Mouse (Mus musculus): Measurements from ENCODE around the gene Kcnj9. TPM values are rescaled to one million over a fixed set of nuclear protein-coding genes. Genes with fewer than 3 reads are reported as not detected.
A peak's percentile ranks its signal among the peaks of the same experiment; 100 is the strongest.

The Kcnj9 gene
- polyA plus RNA-seq, 1 experiment from 2014 or later, result not detected

GRCm38 (mm10) chr1:172342729-172343128, 13.6 kb upstream of the Kcnj9 start:
- Histone ChIP-seq H3K36me3 (ENCODE audit: control insufficient read depth, insufficient read depth, low read length) (no peaks in the 10 kb centered on the region), H3K9ac (replicated peaks; ENCODE audit: low read depth, low read length) (no peak overlapping the region), H3K27ac (ENCODE audit: low read length) (no peak overlapping the region), H3K4me2 (replicated peaks; ENCODE audit: low read depth, low read length) (no peak overlapping the region), H3K27me3 (ENCODE audit: control insufficient read depth, insufficient read depth, low read length) (peaks cover 9% of the 10 kb centered on the region), H3K4me3 (ENCODE audit: low read depth, low read length) (no peak overlapping the region), H3K4me1 (ENCODE audit: control insufficient read depth, insufficient read depth, low read length) (peaks cover 4% of the 10 kb centered on the region; the same call in 1 of the 2 replicates), H3K9me3 (ENCODE audit: control insufficient read depth, low read depth, low read length) (no peaks in the 10 kb centered on the region)
- no peak for ATAC-seq (ENCODE audit: insufficient number of reproducible peaks, insufficient read depth, low FRiP score, low read depth)
- 85% methylated on average over 3 of the region's 3 CpGs for WGBS

DNA sequence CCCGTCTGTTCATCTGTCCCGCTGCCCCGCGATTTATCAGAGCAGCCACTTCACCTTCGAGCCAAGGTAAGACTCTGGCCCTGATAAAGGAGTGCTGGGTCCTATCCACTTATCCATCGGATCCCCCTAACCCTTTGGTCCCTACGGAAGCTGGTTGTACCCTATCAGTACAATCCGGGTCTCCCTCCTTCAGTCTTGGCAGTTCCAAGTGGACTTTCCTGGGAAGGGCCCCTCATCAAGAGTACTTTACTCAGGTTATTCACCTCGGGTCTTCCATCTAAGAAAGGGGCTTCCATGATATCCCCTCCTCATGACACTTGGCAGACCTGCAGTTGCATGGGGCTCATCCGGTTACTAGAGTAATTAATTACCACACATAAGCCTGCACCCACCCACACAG, 12.3 kb upstream of the Kcnj9 start:
- Histone ChIP-seq H3K27ac (ENCODE audit: low read length) (no peak overlapping the region), H3K4me3 (ENCODE audit: low read depth, low read length) (peak overlapping the region; percentile 29), H3K4me2 (replicated peaks; ENCODE audit: low read depth, low read length) (peak overlapping the region; percentile 64), H3K4me1 (ENCODE audit: control insufficient read depth, insufficient read depth, low read length) (peaks cover 4% of the 10 kb centered on the region; the same call in 1 of the 2 replicates), H3K9ac (replicated peaks; ENCODE audit: low read depth, low read length) (no peak overlapping the region; the same call in 1 of the 2 replicates), H3K9me3 (ENCODE audit: control insufficient read depth, low read depth, low read length) (no peaks in the 10 kb centered on the region), H3K27me3 (ENCODE audit: control insufficient read depth, insufficient read depth, low read length) (peaks cover 9% of the 10 kb centered on the region), H3K36me3 (ENCODE audit: control insufficient read depth, insufficient read depth, low read length) (no peaks in the 10 kb centered on the region)
- 20% methylated on average over 10 of the region's 10 CpGs for WGBS
- peak; percentile 2; the same call in 1 of the 2 replicates for ATAC-seq (ENCODE audit: insufficient number of reproducible peaks, insufficient read depth, low FRiP score, low read depth)

GRCm38 (mm10) chr1:172340729-172341321, 11.7 kb upstream of the Kcnj9 start, which contains the start of gene Kcnj10:
TSS of gene Kcnj10 (plus strand) at chr1:172341210.
- peak within 1 kb of the TSS; percentile 29 for H3K4me3 ChIP-seq (ENCODE audit: low read depth, low read length)
- peaks cover 4% of the 10 kb centered on the region; the same call in 1 of the 2 replicates for H3K4me1 ChIP-seq (ENCODE audit: control insufficient read depth, insufficient read depth, low read length)
- H3K27ac ChIP-seq (ENCODE audit: low read length), result no peak within 1 kb of the TSS
- H3K36me3 ChIP-seq (ENCODE audit: control insufficient read depth, insufficient read depth, low read length), result no peaks in the 10 kb centered on the region
- H3K9me3 ChIP-seq (ENCODE audit: control insufficient read depth, low read depth, low read length), result no peaks in the 10 kb centered on the region
- peak; percentile 83; the same call in 1 of the 2 replicates for ATAC-seq (ENCODE audit: insufficient number of reproducible peaks, insufficient read depth, low FRiP score, low read depth)
- H3K9ac ChIP-seq (replicated peaks; ENCODE audit: low read depth, low read length), result no peak within 1 kb of the TSS; the same call in 1 of the 2 replicates
- H3K27me3 ChIP-seq (ENCODE audit: control insufficient read depth, insufficient read depth, low read length), result peaks cover 9% of the 10 kb centered on the region
- H3K4me2 ChIP-seq (replicated peaks; ENCODE audit: low read depth, low read length), result peak within 1 kb of the TSS; percentile 64
- WGBS, result under 1% methylated on average over 38 of the region's 38 CpGs

DNA sequence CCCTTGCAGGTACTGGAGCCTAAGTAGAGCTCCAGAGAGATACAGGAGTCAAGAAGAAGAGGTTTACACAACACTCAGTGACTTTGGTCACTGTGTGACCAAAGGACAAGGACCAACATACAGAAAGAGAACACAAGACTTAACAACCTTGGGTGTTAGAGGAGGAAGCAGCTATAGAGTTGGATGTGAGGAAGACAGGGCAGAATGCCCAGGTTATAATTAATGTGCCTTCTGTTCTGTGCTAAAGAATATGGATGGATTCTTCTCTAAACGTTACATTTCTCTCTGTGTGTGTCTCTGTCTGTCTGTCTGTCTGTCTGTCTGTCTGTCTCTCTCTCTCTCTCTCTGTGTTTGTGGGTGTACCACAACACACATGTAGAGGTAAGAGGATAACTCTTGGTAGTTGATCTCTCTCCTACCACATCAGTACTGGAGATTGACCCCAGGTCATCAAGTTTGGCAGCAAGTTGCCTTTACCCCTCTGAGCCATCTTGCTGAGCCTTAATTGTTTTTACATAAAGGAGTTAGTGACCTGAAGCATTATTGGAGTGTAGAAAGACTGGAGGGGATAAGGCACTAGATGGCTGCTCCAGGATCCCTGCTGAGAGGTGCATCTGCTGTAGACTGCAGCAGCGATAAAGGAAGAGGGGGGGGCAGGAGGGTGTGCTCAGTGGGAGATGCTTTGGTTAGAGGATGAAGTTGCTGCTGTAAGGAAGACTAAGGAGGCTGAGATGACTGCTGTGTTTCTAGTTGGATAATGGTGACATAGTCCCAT, 8.5 kb upstream of the Kcnj9 start:
- H3K27me3 ChIP-seq (ENCODE audit: control insufficient read depth, insufficient read depth, low read length), result peaks cover 9% of the 10 kb centered on the region
- H3K36me3 ChIP-seq (ENCODE audit: control insufficient read depth, insufficient read depth, low read length), result no peaks in the 10 kb centered on the region

DNA sequence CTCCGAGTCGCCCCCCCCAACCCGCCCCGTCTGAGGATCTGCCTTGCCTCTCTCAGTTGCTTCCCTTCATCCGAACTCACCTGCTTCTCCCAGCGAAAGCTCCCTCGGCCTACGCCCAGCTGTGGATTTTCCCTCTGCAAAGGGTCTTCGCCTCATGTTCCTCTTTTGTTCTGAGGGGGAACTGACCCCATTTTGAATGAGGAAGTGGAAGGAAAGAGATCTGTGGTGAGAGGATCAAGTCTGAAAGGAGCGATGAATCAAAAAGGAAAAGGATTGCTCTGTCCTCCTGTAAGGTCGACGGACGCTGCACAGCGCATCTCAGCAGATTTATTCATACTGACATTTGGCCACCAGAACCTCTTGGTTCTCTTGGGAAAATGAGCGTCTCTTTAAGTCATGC, 6.7 kb upstream of the Kcnj9 start:
- no peaks in the 10 kb centered on the region for H3K9me3 ChIP-seq (ENCODE audit: control insufficient read depth, low read depth, low read length)
- no peaks in the 10 kb centered on the region for H3K36me3 ChIP-seq (ENCODE audit: control insufficient read depth, insufficient read depth, low read length)
- WGBS, result 72% methylated on average over 15 of the region's 15 CpGs
- no peak for ATAC-seq (ENCODE audit: insufficient number of reproducible peaks, insufficient read depth, low FRiP score, low read depth)
- no peak overlapping the region for H3K27ac ChIP-seq (ENCODE audit: low read length)
- peaks cover 4% of the 10 kb centered on the region; the same call in 1 of the 2 replicates for H3K4me1 ChIP-seq (ENCODE audit: control insufficient read depth, insufficient read depth, low read length)
- no peak overlapping the region for H3K9ac ChIP-seq (replicated peaks; ENCODE audit: low read depth, low read length)
- H3K4me2 ChIP-seq (replicated peaks; ENCODE audit: low read depth, low read length), result no peak overlapping the region
- no peak overlapping the region for H3K4me3 ChIP-seq (ENCODE audit: low read depth, low read length)
- H3K27me3 ChIP-seq (ENCODE audit: control insufficient read depth, insufficient read depth, low read length), result no peaks in the 10 kb centered on the region; the same call in 1 of the 2 replicates

More for the DNA sequence above, 8.5 kb upstream of the Kcnj9 start:
- Histone ChIP-seq H3K4me1 (ENCODE audit: control insufficient read depth, insufficient read depth, low read length) (peaks cover 4% of the 10 kb centered on the region; the same call in 1 of the 2 replicates), H3K9me3 (ENCODE audit: control insufficient read depth, low read depth, low read length) (no peaks in the 10 kb centered on the region), H3K4me2 (replicated peaks; ENCODE audit: low read depth, low read length) (no peak overlapping the region), H3K4me3 (ENCODE audit: low read depth, low read length) (no peak overlapping the region), H3K27ac (ENCODE audit: low read length) (no peak overlapping the region), H3K9ac (replicated peaks; ENCODE audit: low read depth, low read length) (no peak overlapping the region)
- ATAC-seq (ENCODE audit: insufficient number of reproducible peaks, insufficient read depth, low FRiP score, low read depth), result no peak
- 43% methylated on average over 2 of the region's 2 CpGs for WGBS

DNA sequence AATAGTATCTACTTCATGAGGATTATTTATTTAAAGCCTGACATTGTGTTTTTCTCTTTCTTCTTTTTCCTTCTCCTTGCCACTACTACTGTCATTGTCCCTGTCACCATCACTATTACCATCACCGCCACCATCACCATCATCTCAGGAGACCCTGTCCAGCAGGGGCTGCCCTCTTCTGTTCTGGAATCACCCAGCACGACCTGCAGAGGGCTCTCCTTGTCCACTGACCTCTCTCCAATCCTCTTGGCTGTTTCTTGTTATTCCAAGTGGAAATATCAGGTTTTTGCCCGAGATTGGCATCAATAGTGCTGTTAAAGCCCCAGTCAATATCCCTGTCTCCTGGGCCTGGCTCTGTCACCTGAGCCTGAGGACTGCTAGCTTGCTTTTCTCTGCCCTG, 4.4 kb upstream of the Kcnj9 start:
- no peak overlapping the region for H3K27ac ChIP-seq (ENCODE audit: low read length)
- 17% methylated on average over 3 of the region's 3 CpGs for WGBS

GRCm38 (mm10) chr1:172332925-172333324, 3.8 kb upstream of the Kcnj9 start:
- H3K27ac ChIP-seq (ENCODE audit: low read length), result no peak overlapping the region
- H3K9ac ChIP-seq (replicated peaks; ENCODE audit: low read depth, low read length), result no peak overlapping the region
- H3K4me3 ChIP-seq (ENCODE audit: low read depth, low read length), result no peak overlapping the region
- H3K9me3 ChIP-seq (ENCODE audit: control insufficient read depth, low read depth, low read length), result no peaks in the 10 kb centered on the region
- ATAC-seq (ENCODE audit: insufficient number of reproducible peaks, insufficient read depth, low FRiP score, low read depth), result no peak
- no peak overlapping the region for H3K4me2 ChIP-seq (replicated peaks; ENCODE audit: low read depth, low read length)
- 84% methylated on average over 2 of the region's 2 CpGs for WGBS
- H3K27me3 ChIP-seq (ENCODE audit: control insufficient read depth, insufficient read depth, low read length), result peaks cover 9% of the 10 kb centered on the region
- H3K4me1 ChIP-seq (ENCODE audit: control insufficient read depth, insufficient read depth, low read length), result no peaks in the 10 kb centered on the region
- H3K36me3 ChIP-seq (ENCODE audit: control insufficient read depth, insufficient read depth, low read length), result no peaks in the 10 kb centered on the region

More for the DNA sequence above, 4.4 kb upstream of the Kcnj9 start:
- Histone ChIP-seq H3K9ac (replicated peaks; ENCODE audit: low read depth, low read length) (no peak overlapping the region), H3K4me2 (replicated peaks; ENCODE audit: low read depth, low read length) (no peak overlapping the region), H3K9me3 (ENCODE audit: control insufficient read depth, low read depth, low read length) (no peaks in the 10 kb centered on the region), H3K4me1 (ENCODE audit: control insufficient read depth, insufficient read depth, low read length) (no peaks in the 10 kb centered on the region), H3K36me3 (ENCODE audit: control insufficient read depth, insufficient read depth, low read length) (no peaks in the 10 kb centered on the region), H3K27me3 (ENCODE audit: control insufficient read depth, insufficient read depth, low read length) (peaks cover 6% of the 10 kb centered on the region), H3K4me3 (ENCODE audit: low read depth, low read length) (no peak overlapping the region)
- no peak for ATAC-seq (ENCODE audit: insufficient number of reproducible peaks, insufficient read depth, low FRiP score, low read depth)

GRCm38 (mm10) chr1:172331422-172331947, 2.4 kb upstream of the Kcnj9 start:
- H3K27me3 ChIP-seq (ENCODE audit: control insufficient read depth, insufficient read depth, low read length), result peaks cover 23% of the 10 kb centered on the region
- H3K4me3 ChIP-seq (ENCODE audit: low read depth, low read length), result no peak overlapping the region

More at GRCm38 (mm10) chr1:172331422-172331947, 2.4 kb upstream of the Kcnj9 start:
- Histone ChIP-seq H3K9me3 (ENCODE audit: control insufficient read depth, low read depth, low read length) (no peaks in the 10 kb centered on the region), H3K4me1 (ENCODE audit: control insufficient read depth, insufficient read depth, low read length) (no peaks in the 10 kb centered on the region), H3K27ac (ENCODE audit: low read length) (no peak overlapping the region), H3K4me2 (replicated peaks; ENCODE audit: low read depth, low read length) (no peak overlapping the region), H3K9ac (replicated peaks; ENCODE audit: low read depth, low read length) (no peak overlapping the region), H3K36me3 (ENCODE audit: control insufficient read depth, insufficient read depth, low read length) (no peaks in the 10 kb centered on the region)
- 71% methylated on average over 8 of the region's 8 CpGs for WGBS
- ATAC-seq (ENCODE audit: insufficient number of reproducible peaks, insufficient read depth, low FRiP score, low read depth), result no peak
